Mouse (Mus musculus) B cell, adult 62 days (primary cell): ENCODE measurements around the gene Aip. TPM values are rescaled to one million over a fixed set of nuclear protein-coding genes. Genes with fewer than 3 reads are reported as not detected.

Experiments
- total RNA-seq: library from RNA; stranded (reverse); gene quantifications from 4 replicates; pipeline ENCODE4 v1.2.4, GENCODE M21; 2023

Gene Aip
- total RNA-seq, result 95.2 to 103 TPM (median 98.9 TPM) in 4 replicates

DNA sequence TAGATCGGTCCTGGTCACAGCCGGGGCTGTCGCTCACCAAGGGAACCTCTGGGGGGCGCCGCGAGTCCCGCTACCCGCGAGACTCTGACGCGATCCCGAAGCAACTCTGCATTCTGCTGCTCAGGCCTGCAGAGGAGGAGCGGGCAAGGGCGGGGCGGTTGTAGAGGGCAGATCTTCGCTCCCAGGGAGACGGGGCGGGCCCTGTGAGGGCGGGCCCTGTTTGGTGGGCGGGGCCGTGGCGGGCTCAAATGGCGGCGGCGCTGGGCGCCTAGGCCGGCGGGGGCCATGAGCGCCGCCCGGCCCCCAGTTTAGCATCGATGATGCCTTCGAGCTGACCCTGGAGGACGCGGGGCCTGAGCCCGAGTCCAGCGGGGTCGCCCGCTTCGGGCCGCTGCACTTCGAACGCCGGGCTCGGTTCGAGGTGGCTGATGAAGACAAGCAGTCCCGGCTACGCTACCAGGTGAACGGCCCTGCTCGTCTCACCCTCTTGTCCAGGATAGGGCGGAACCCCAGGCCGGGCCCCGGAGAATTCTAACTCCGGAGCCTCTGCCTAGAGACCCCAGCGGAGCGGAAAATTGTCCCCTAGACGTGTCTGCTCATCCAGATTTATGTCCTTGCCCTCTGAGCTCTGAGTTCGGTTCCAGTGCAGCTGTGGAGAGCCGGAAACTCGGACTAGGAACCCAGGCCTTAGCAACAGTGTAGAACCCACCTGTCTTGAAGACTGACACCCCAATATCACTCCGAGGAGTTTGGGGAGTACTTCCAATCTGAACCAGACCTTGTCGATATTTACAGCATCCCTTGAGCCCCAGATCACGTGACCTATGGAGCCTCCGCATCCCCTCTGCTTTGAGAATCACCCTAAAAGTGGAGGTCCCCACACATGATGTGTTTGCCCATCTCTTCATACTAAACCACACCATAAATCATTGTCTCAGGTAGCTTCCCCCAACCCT, at the start of gene Aip:
Aip (minus strand) TSS at position 118 of the 956 bp plus-strand sequence.

DNA sequence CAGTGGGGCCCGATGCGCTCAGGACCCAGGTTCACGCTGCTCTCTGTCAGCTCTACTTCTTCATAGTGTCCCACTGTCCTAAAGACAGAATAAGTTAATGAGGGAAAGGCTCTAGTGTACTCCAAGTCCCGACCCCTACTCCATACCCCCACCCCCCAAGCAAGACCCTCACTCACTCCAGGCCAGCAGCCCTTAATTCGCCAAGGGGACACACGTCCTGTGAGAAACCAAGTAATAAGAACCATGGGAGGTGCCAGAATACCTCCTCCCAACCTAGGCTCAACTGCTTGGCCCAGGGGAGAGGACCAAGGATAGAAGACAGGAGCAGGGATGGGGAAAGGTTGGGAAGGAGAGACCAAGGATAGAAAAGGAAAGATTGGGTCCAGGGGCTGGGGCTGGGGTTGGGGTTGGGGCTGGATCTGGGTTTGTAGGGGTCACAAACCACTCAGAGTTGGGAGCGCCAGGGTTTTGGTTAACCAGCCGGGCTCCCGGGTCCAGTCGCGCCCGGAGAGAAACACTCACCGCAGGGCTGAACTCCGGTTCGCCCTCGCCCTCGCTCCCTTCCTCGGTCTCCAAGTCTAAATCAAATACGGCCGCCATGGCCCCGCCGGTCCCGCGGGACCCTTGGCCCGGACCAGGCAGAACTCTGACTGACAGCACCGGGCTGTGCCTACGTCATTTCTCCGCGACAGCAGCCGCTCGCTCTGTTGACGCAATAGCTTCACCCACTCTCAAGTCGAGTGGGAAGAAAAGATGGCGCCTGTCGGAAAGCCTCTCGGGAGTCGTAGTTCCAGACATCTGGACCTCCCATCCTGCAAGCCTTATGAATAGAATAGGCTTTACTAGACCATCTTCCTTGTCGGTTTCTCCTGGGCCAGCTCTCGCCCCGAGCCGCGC, 37.2 kb upstream of the Aip start, which contains the start of gene Rps6kb2:
Rps6kb2 (minus strand) TSS at position 709 of the 897 bp plus-strand sequence.

GRCm38 (mm10) chr19:4153232-4153654, 27.6 kb upstream of the Aip start, which contains the start of gene Ptprcap:
TSS of gene Ptprcap (plus strand) at chr19:4153604.

GRCm38 (mm10) chr19:4148491-4148806, 22.8 kb upstream of the Aip start, which contains the start of gene Coro1b:
TSS of gene Coro1b (plus strand) at chr19:4148619.

DNA sequence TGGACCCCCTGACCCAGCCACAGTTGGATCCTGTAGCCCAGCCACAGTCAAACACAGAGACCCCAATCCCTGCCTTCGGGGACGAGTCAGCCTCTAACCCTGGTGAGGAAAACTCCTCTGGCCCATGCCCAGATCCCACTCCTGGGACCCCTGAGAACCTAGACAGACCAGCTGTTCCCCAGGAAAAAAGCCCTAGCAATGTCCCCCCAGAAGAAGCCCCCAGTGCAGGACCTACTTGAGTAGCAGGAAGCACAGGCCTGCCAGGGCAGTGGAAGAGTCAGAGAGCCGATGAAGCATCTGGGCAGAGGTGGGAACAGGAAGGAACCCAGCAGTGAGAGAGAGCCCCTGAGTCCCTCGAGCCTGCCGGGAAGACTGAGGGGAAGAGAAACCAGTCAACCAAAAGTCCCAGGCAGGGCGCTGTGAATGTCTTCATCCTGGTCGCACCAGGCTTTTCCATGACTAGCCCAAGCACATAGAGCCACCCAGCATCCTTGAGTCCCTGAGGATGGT, 18.2 kb upstream of the Aip start, which contains the start of gene Cabp4:
Cabp4 (minus strand) TSS at position 275 of the 510 bp plus-strand sequence.

GRCm38 (mm10) chr19:4139446-4139845, 13.8 kb upstream of the Aip start, which contains the start of gene Gpr152:
TSS of gene Gpr152 (plus strand) at chr19:4139787.

DNA sequence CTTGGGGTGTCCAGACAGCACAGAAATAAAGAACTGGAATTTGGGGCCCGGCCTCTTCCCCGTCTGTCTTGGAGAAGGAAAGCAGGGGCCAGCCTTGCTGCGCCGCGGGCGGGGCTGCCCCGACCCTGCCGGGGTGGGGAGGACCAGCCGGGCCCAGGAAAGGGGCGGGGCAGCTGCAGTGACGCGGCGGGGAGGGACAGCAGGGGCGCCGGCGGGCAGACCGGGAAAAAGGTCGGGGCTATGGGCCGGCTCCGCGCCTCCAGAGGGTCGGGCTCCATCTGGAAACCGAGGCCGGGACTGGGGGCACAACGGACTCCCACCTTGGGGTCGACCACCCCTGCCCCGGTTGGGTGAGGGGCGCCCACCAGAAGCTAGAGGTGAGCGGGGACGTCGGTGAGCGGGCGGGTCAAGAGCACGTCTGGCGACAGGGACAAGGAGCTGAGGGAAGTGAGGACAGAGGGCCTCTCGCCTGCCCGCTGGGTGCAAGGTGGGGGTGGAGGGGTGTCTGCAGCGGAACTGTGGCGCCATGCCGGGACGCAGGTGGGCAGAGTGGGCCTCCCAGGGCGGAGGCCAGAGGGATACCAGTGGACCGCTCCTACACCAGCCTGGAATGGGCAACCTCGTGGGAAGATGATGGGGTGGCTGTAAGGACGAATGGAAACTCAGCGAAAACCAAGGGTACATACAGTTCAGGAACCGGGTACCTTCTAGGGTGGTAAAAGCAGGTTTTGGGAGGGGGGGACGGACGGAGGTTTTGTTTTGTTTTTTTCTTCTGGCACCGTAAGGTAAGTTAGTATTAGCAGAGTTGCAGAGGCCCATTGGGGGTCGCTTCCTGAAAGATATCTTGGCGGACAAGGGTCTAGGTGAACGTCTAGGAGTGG, 25.6 kb downstream of the Aip start, which contains the start of gene Pitpnm1:
Pitpnm1 (plus strand) TSS at position 162 of the 881 bp plus-strand sequence.

GRCm38 (mm10) chr19:4096642-4097440, 28.8 kb downstream of the Aip start, which contains the start of gene Cdk2ap2:
TSS of gene Cdk2ap2 (plus strand) at chr19:4097182.

DNA sequence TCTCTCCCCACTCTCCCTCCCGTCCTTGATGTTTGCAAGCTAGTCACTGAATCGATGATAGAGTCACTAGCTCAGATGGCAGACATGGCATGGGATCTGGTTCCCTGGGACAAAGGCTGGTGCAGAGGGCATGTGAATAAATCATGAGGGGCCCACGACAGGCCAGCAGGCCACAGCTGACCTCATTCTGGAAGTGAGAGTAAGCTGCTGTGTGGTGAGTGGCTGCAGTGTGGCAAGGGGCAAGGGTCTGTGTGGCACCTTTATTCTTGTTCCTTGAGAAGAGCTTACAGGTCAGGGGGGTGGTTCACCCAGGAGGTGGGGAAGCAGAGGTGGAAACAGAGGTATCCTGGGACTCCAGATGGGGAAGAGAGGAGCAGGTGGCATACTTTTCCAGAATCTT, 44.3 kb downstream of the Aip start, which contains the start of gene Cabp2:
Cabp2 (plus strand) TSS at position 185 of the 400 bp plus-strand sequence.

Other genes starting within 250 kb of the Aip start
- gene Tcirg1, start 218.7 kb downstream of the Aip start, total RNA-seq, result 141 to 154 TPM (median 146 TPM) in 4 replicates
- 73.8 to 87.1 TPM (median 81.3 TPM) in 4 replicates for gene Ndufs8, start 213.1 kb downstream of the Aip start, total RNA-seq
- gene Aldh3b1, start 196.1 kb downstream of the Aip start, total RNA-seq, result 7.6 to 9.4 TPM (median 8.4 TPM) in 4 replicates
- 533 to 593 TPM (median 563 TPM) in 4 replicates for gene Unc93b1, start 190.7 kb downstream of the Aip start, total RNA-seq
- 0.15 TPM in 1 of 4 replicates, not detected in the others for gene Aldh3b3, start 167.2 kb downstream of the Aip start, total RNA-seq
- gene Aldh3b2, start 153.5 kb downstream of the Aip start, total RNA-seq, result 0.26 to 0.36 TPM in 2 of 4 replicates, not detected in the others
- not detected in 4 replicates for gene Acy3, start 139.3 kb downstream of the Aip start, total RNA-seq
- not detected in 4 replicates for gene Tbx10, start 133.1 kb downstream of the Aip start, total RNA-seq
- gene Nudt8, start 125.3 kb downstream of the Aip start, total RNA-seq, result 16.1 to 21.0 TPM (median 19.8 TPM) in 4 replicates
- gene Gm49405, start 125.2 kb downstream of the Aip start, total RNA-seq, result 3.1 to 6.8 TPM (median 4.0 TPM) in 4 replicates
- gene Doc2g, start 122.5 kb downstream of the Aip start, total RNA-seq, result 7.1 to 12.1 TPM (median 10.4 TPM) in 4 replicates
- gene Ndufv1, start 113.1 kb downstream of the Aip start, total RNA-seq, result 73.3 to 94.8 TPM (median 89.7 TPM) in 4 replicates
- 137 to 169 TPM (median 145 TPM) in 4 replicates for gene Gstp1, start 87.9 kb downstream of the Aip start, total RNA-seq
- 8.8 to 22.4 TPM (median 15.9 TPM) in 4 replicates for gene Gstp2, start 79.8 kb downstream of the Aip start, total RNA-seq
- gene Gstp3, start 66.3 kb downstream of the Aip start, total RNA-seq, result not detected in 4 replicates
- not detected in 4 replicates for gene Cabp2, start 44.3 kb downstream of the Aip start, total RNA-seq
- gene Cdk2ap2, start 28.7 kb downstream of the Aip start, total RNA-seq, result 119 to 136 TPM (median 129 TPM) in 4 replicates
- gene Pitpnm1, start 25.9 kb downstream of the Aip start, total RNA-seq, result 195 to 200 TPM (median 198 TPM) in 4 replicates
- gene Gpr152, start 13.9 kb upstream of the Aip start, total RNA-seq, result 0.14 to 0.31 TPM (median 0.27 TPM) in 3 of 4 replicates, not detected in the other
- gene Cabp4, start 18.2 kb upstream of the Aip start, total RNA-seq, result 0.88 to 1.4 TPM (median 1.2 TPM) in 4 replicates
- 129 to 166 TPM (median 137 TPM) in 4 replicates for gene Coro1b, start 22.8 kb upstream of the Aip start, total RNA-seq
- gene Ptprcap, start 27.7 kb upstream of the Aip start, total RNA-seq, result 341 to 368 TPM (median 348 TPM) in 4 replicates
- 50.3 to 55.6 TPM (median 50.9 TPM) in 4 replicates for gene Rps6kb2, start 37.5 kb upstream of the Aip start, total RNA-seq
- 93.0 to 107 TPM (median 97.9 TPM) in 4 replicates for gene Carns1, start 49.6 kb upstream of the Aip start, total RNA-seq
- 255 to 266 TPM (median 262 TPM) in 4 replicates for gene Tbc1d10c, start 65.4 kb upstream of the Aip start, total RNA-seq
- 377 to 398 TPM (median 383 TPM) in 4 replicates for gene Ppp1ca, start 66.2 kb upstream of the Aip start, total RNA-seq
- 51.5 to 59.3 TPM (median 55.6 TPM) in 4 replicates for gene Rad9a, start 75.8 kb upstream of the Aip start, total RNA-seq
- 141 to 150 TPM (median 148 TPM) in 4 replicates for gene Clcf1, start 88.4 kb upstream of the Aip start, total RNA-seq
- 5.9 TPM in 1 of 4 replicates, not detected in the others for gene AC109138.7, start 88.5 kb upstream of the Aip start, total RNA-seq
- 206 to 223 TPM (median 211 TPM) in 4 replicates for gene Pold4, start 106.0 kb upstream of the Aip start, total RNA-seq
- 26.5 to 33.7 TPM (median 27.9 TPM) in 4 replicates for gene Ssh3, start 143.3 kb upstream of the Aip start, total RNA-seq
- 26.4 to 33.1 TPM (median 28.4 TPM) in 4 replicates for gene Ankrd13d, start 157.3 kb upstream of the Aip start, total RNA-seq
- 529 to 561 TPM (median 549 TPM) in 4 replicates for gene Grk2, start 180.4 kb upstream of the Aip start, total RNA-seq